Mouse (Mus musculus) MEL (cell line): ENCODE measurements around the gene C330021F23Rik. TPM values are rescaled to one million over a fixed set of nuclear protein-coding genes. Genes with fewer than 3 reads are reported as not detected.

Experiments used
- DNase-seq: peaks from one replicate; pipeline ENCODE4 v3.0.0; 2011; ENCODE audit warnings: low read depth, low spot score
- H3K27ac ChIP-seq: 2 replicates; pipeline ENCODE4 v1.5.1; 2012; ENCODE audit warnings: low read depth, mild to moderate bottlenecking, control low read depth, low read length, moderate library complexity; ENCODE audit not compliant: control insufficient read depth
- H3K27me3 ChIP-seq, 2 experiments: fragments of 150-350 bp in 1 of 2; sonication (generic) in 1 of 2; 2 replicates each; pipeline ENCODE4 v1.6.1; 2012; ENCODE audit warnings: low read length in 2 of 2, mild to moderate bottlenecking in 2 of 2, improper control_type of control experiment in 1 of 2, moderate library complexity in 1 of 2; ENCODE audit not compliant: insufficient read depth in 2 of 2, control insufficient read depth in 1 of 2
- H3K36me3 ChIP-seq, 2 experiments: 2 replicates each; pipeline ENCODE4 v1.6.1; 2012 to 2014; ENCODE audit warnings: low read length in 2 of 2, improper control_type of control experiment in 1 of 2, inconsistent platforms in 1 of 2, mild to moderate bottlenecking in 1 of 2; ENCODE audit not compliant: insufficient read depth in 2 of 2, control insufficient read depth in 1 of 2
- H3K4me1 ChIP-seq, 2 experiments: fragments of 150-350 bp in 1 of 2; sonication (generic) in 1 of 2; 2 replicates each; pipeline ENCODE4 v1.6.1; 2012; ENCODE audit warnings: low read length in 2 of 2, improper control_type of control experiment in 1 of 2, mild to moderate bottlenecking in 1 of 2; ENCODE audit not compliant: insufficient read depth in 2 of 2, control insufficient read depth in 1 of 2
- H3K4me3 ChIP-seq, 2 experiments: fragments of 150-350 bp in 1 of 2; sonication (generic) in 1 of 2; 2 replicates each; pipeline ENCODE4 v1.5.1; 2012; ENCODE audit warnings: low read depth in 2 of 2, low read length in 2 of 2, mild to moderate bottlenecking in 2 of 2, moderate library complexity in 2 of 2, control low read depth in 1 of 2, improper control_type of control experiment in 1 of 2; ENCODE audit not compliant: control insufficient read depth in 1 of 2, insufficient read depth in 1 of 2
- H3K79me2 ChIP-seq: 2 replicates; pipeline ENCODE4 v1.6.1; 2012; ENCODE audit warnings: mild to moderate bottlenecking, low read length, moderate library complexity; ENCODE audit not compliant: control insufficient read depth, poor library complexity, insufficient read depth
- H3K9ac ChIP-seq: 2 replicates; pipeline ENCODE4 v1.6.1; 2012; ENCODE audit warnings: low read depth, mild to moderate bottlenecking, control low read depth, low read length, moderate library complexity; ENCODE audit not compliant: control insufficient read depth, poor library complexity, severe bottlenecking
- H3K9me3 ChIP-seq: fragments of 150-350 bp; sonication (generic); replicated peaks from 2 replicates; pipeline ENCODE4 v1.6.1; 2012; ENCODE audit warnings: mild to moderate bottlenecking, low read length, improper control_type of control experiment, moderate library complexity; ENCODE audit not compliant: insufficient read depth
- BHLHE40 ChIP-seq: IDR thresholded peaks from 2 replicates; pipeline ENCODE4 v1.6.1; 2012; ENCODE audit warnings: low read depth, mild to moderate bottlenecking, inconsistent platforms, low read length, improper control_type of control experiment, borderline replicate concordance
- CHD1 ChIP-seq: IDR thresholded peaks from 2 replicates; pipeline ENCODE4 v1.6.1; 2012; ENCODE audit warnings: low read depth, mild to moderate bottlenecking, inconsistent platforms, low read length, improper control_type of control experiment
- E2F4 ChIP-seq: IDR thresholded peaks from 2 replicates; pipeline ENCODE4 v1.6.1; 2011; ENCODE audit warnings: low read depth, low read length, improper control_type of control experiment, borderline replicate concordance
- EP300 ChIP-seq, 2 experiments: IDR thresholded peaks; 2 replicates each; pipeline ENCODE4 v1.6.1; 2011; ENCODE audit warnings: improper control_type of control experiment in 2 of 2, low read length in 2 of 2, low read depth in 1 of 2, mild to moderate bottlenecking in 1 of 2
- GATA1 ChIP-seq: IDR thresholded peaks from 2 replicates; pipeline ENCODE4 v1.6.1; 2011; ENCODE audit warnings: low read depth, low read length, improper control_type of control experiment
- MAFK ChIP-seq: IDR thresholded peaks from 2 replicates; pipeline ENCODE4 v1.6.1; 2011; ENCODE audit warnings: low read depth, mild to moderate bottlenecking, low read length, improper control_type of control experiment, borderline replicate concordance
- MAZ ChIP-seq: IDR thresholded peaks from 2 replicates; pipeline ENCODE4 v1.6.1; 2012; ENCODE audit warnings: low read depth, mild to moderate bottlenecking, inconsistent platforms, low read length, improper control_type of control experiment
- MEF2A ChIP-seq: IDR thresholded peaks from 2 replicates; pipeline ENCODE4 v1.6.1; 2014; ENCODE audit warnings: low read depth, mild to moderate bottlenecking, inconsistent platforms, low read length, improper control_type of control experiment; ENCODE audit not compliant: poor library complexity, insufficient replicate concordance, severe bottlenecking; ENCODE audit errors: extremely low read depth
- MYC ChIP-seq: IDR thresholded peaks from 2 replicates; pipeline ENCODE4 v1.6.1; 2011; ENCODE audit warnings: low read depth, mild to moderate bottlenecking, low read length, improper control_type of control experiment, moderate library complexity
- POLR2A ChIP-seq, 2 experiments: IDR thresholded peaks; 2 replicates each; pipeline ENCODE4 v1.6.1; 2011 to 2012; ENCODE audit warnings: low read length in 2 of 2, mild to moderate bottlenecking in 2 of 2, control low read depth in 1 of 2, improper control_type of control experiment in 1 of 2, low read depth in 1 of 2, moderate library complexity in 1 of 2; ENCODE audit not compliant: control insufficient read depth in 1 of 2, insufficient read depth in 1 of 2, poor library complexity in 1 of 2
- POLR2AphosphoS5 ChIP-seq: IDR thresholded peaks from 2 replicates; pipeline ENCODE4 v1.6.1; 2012; ENCODE audit warnings: low read depth, borderline replicate concordance, mild to moderate bottlenecking, inconsistent platforms, low read length, moderate library complexity, mixed read lengths
- RCOR1 ChIP-seq: IDR thresholded peaks from 2 replicates; pipeline ENCODE4 v1.6.1; 2012; ENCODE audit warnings: low read depth, mild to moderate bottlenecking, inconsistent platforms, low read length, improper control_type of control experiment
- TAL1 ChIP-seq: IDR thresholded peaks from 2 replicates; pipeline ENCODE4 v1.6.1; 2012; ENCODE audit warnings: mild to moderate bottlenecking, inconsistent platforms, low read length, moderate library complexity, mixed read lengths
- TBP ChIP-seq: IDR thresholded peaks from 2 replicates; pipeline ENCODE4 v1.8.0; 2011; ENCODE audit warnings: low read depth, low read length, improper control_type of control experiment
- TCF12 ChIP-seq: IDR thresholded peaks from 2 replicates; pipeline ENCODE4 v1.6.1; 2014; ENCODE audit warnings: low read depth, mild to moderate bottlenecking, inconsistent platforms, low read length, improper control_type of control experiment, moderate library complexity
- UBTF ChIP-seq: IDR thresholded peaks from 2 replicates; pipeline ENCODE4 v1.6.1; 2012; ENCODE audit warnings: low read depth, mild to moderate bottlenecking, inconsistent platforms, low read length, improper control_type of control experiment, moderate library complexity, borderline replicate concordance; ENCODE audit not compliant: insufficient read depth
- USF2 ChIP-seq, 2 experiments: IDR thresholded peaks; 2 replicates each; pipeline ENCODE4 v1.6.1; 2011 to 2012; ENCODE audit warnings: improper control_type of control experiment in 2 of 2, low read length in 2 of 2, borderline replicate concordance in 1 of 2, inconsistent platforms in 1 of 2, low read depth in 1 of 2, mild to moderate bottlenecking in 1 of 2; ENCODE audit not compliant: insufficient read depth in 1 of 2
- ZC3H11A ChIP-seq: IDR thresholded peaks from 2 replicates; pipeline ENCODE4 v1.6.1; 2012; ENCODE audit warnings: low read depth, mild to moderate bottlenecking, inconsistent platforms, low read length, improper control_type of control experiment
- ZKSCAN1 ChIP-seq: IDR thresholded peaks from 2 replicates; pipeline ENCODE4 v1.6.1; 2012; ENCODE audit warnings: low read depth, mild to moderate bottlenecking, inconsistent platforms, low read length, improper control_type of control experiment, moderate library complexity
- ZMIZ1 ChIP-seq: IDR thresholded peaks from 2 replicates; pipeline ENCODE4 v1.6.1; 2012; ENCODE audit warnings: low read depth, mild to moderate bottlenecking, inconsistent platforms, low read length, improper control_type of control experiment, moderate library complexity
- ZNF384 ChIP-seq: IDR thresholded peaks from 2 replicates; pipeline ENCODE4 v1.6.1; 2012; ENCODE audit warnings: low read depth, mild to moderate bottlenecking, inconsistent platforms, low read length, improper control_type of control experiment
- polyA plus RNA-seq, 2 experiments: library from polyadenylated mRNA; stranded (reverse) in 1 of 2; unstranded in 1 of 2; fragments of >175 nt in 1 of 2; fragments of >200 nt in 1 of 2; gene quantifications; 2 replicates each; pipeline versions ENCODE4 v1.2.1 to v1.2.4; 2012; ENCODE audit warnings: low replicate concordance in 2 of 2, low read depth in 1 of 2; ENCODE audit not compliant: insufficient read length in 2 of 2, insufficient read depth in 1 of 2, missing spikeins in 1 of 2
- total RNA-seq: library from RNA; depleted of rRNA; stranded (reverse); fragments of 300-350 nt; gene quantifications from 2 replicates; pipeline ENCODE4 v1.2.3, GENCODE M21; 2012

The C330021F23Rik gene
- total and polyA plus RNA-seq, 3 experiments: 0.53 to 1.2 TPM; not detected in 1

GRCm38 (mm10) chr8:3546511-3546910 lies 21.3 kb upstream of the C330021F23Rik start:
- Histone ChIP-seq H3K79me2 (no peaks in the 10 kb centered on the region), H3K9me3 (no peaks in the 10 kb centered on the region)

GRCm38 (mm10) chr8:3552240-3552639 lies 15.6 kb upstream of the C330021F23Rik start:
- no peak for DNase-seq
- Histone ChIP-seq H3K27me3 (no peaks in the 10 kb centered on the region), H3K27ac (no peak overlapping the region), H3K9me3 (no peaks in the 10 kb centered on the region), H3K36me3 (no peaks in the 10 kb centered on the region), H3K4me1 (no peaks in the 10 kb centered on the region), H3K4me3 (no peak overlapping the region), H3K9ac (no peak overlapping the region), H3K79me2 (no peaks in the 10 kb centered on the region)
- TF ChIP-seq ZNF384: no peak
- TF ChIP-seq CHD1: no peak
- no peak for TF ChIP-seq POLR2A (IDR thresholded peaks at IDR 0.05; ENCODE audit: control insufficient read depth in 1 of 2, insufficient read depth in 1 of 2, low read depth in 1 of 2, low read length in 2 of 2, poor library complexity in 1 of 2)
- TF ChIP-seq MAZ: no peak
- no peak for TF ChIP-seq POLR2AphosphoS5
- TF ChIP-seq MEF2A: no peak
- no peak for TF ChIP-seq TBP
- TF ChIP-seq UBTF: no peak
- no peak for TF ChIP-seq ZMIZ1
- no peak for TF ChIP-seq ZC3H11A
- TF ChIP-seq USF2 (IDR thresholded peaks at IDR 0.05; ENCODE audit: borderline replicate concordance in 1 of 2, insufficient read depth in 1 of 2, low read depth in 1 of 2, low read length in 2 of 2): no peak
- no peak for TF ChIP-seq EP300 (IDR thresholded peaks at IDR 0.05; ENCODE audit: low read depth in 1 of 2, low read length in 2 of 2)
- no peak for TF ChIP-seq MAFK

More at GRCm38 (mm10) chr8:3546511-3546910, 21.3 kb upstream of the C330021F23Rik start:
- Histone ChIP-seq H3K27ac (no peak overlapping the region), H3K9ac (no peak overlapping the region), H3K4me1 (no peaks in the 10 kb centered on the region), H3K36me3 (no peaks in the 10 kb centered on the region), H3K27me3 (no peaks in the 10 kb centered on the region), H3K4me3 (no peak overlapping the region)
- no peak for DNase-seq
- TF ChIP-seq USF2 (IDR thresholded peaks at IDR 0.05; ENCODE audit: borderline replicate concordance in 1 of 2, insufficient read depth in 1 of 2, low read depth in 1 of 2, low read length in 2 of 2) (no peak), MAZ (no peak), GATA1 (no peak), MYC (no peak), POLR2A (IDR thresholded peaks at IDR 0.05; ENCODE audit: control insufficient read depth in 1 of 2, insufficient read depth in 1 of 2, low read depth in 1 of 2, low read length in 2 of 2, poor library complexity in 1 of 2) (no peak), RCOR1 (no peak), E2F4 (no peak), BHLHE40 (no peak), ZC3H11A (no peak), TCF12 (no peak), ZKSCAN1 (no peak), TAL1 (no peak)
- TF ChIP-seq, all 39 proteins: peak for 0
